ENCODE assay signal across 17 mouse cellular contexts in the genomic region with DNA sequence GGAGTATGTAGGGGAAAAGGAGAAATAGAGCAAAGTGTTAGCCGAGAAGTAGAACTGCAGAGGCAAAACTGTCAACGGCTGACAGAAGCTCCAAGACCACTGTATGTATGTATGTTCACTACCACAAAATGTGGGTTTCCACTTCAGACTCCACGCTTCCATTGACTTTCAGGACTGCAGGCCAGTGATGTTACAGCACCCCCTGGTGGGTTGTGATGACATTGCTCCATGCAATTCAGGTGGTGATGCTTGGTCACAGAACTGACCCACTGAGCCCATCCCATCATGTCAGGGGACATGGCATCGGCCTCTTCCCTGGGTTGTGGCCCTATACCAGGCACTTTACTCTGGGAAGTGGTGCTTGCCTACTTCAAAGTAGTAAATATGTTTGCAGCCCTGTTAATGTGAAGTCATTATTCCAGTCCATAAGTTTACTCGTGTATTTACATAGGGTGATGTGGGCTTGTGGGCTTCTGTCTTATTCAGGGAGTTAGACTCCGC.
DNase-seq lines count a peak whose midpoint lies in the region; ATAC-seq and TF ChIP-seq lines count a peak whose summit lies in the region.
"Had no signal": no experiment of that assay in that cellular context is flagged by ENCODE, and none has a peak within 500 bp of the region (broad histone marks: within the 10 kb centered on the region; RNA-seq: fewer than 3 reads in every experiment).

No protein-coding gene starts in this region.

- peak; percentile 73 for DNase-seq in heart, adult 11 months
- no peak for DNase-seq in heart, postnatal 10 days
- DNase-seq in layer of hippocampus, adult 2 months (ENCODE audit: low spot score in 2 of 2): no peak
- no peak for DNase-seq in layer of hippocampus, postnatal 25 days (ENCODE audit: extremely low spot score in 1 of 2, low spot score in 1 of 2)
- no peak for DNase-seq in retina, embryonic 14.5 days (ENCODE audit: low spot score)
- DNase-seq: adrenal gland, postnatal 36 days; B cell, adult 2 months; cerebellum, adult 9-10 months; embryo, embryonic 11 days; kidney, adult 11 months; lung, postnatal 4 days; right cerebral cortex, adult 18-20 months had no signal

- H3K36me3 ChIP-seq in E14TG2a.4 (ENCODE audit: insufficient read depth, low read length): no peaks in the 10 kb centered on the region
- H3K36me3 ChIP-seq: limb, embryonic 15.5 days; midbrain, embryonic 12.5 days had no signal

- peak; percentile 57 for TF ChIP-seq CTCF in layer of hippocampus, adult 2 months (conservative IDR thresholded peaks at IDR 0.05)
- TF ChIP-seq CTCF in E14TG2a.4 (conservative IDR thresholded peaks at IDR 0.05; ENCODE audit: low read length): 0 out of 2 replicates have a peak, but pooled peaks have one; percentile 3

- no peaks in the 10 kb centered on the region for H3K9me3 ChIP-seq in E14TG2a.4 (ENCODE audit: low read length)
- H3K9me3 ChIP-seq: limb, embryonic 15.5 days; midbrain, embryonic 12.5 days had no signal

- ATAC-seq in common myeloid progenitor, adult 5-6 weeks (replicated peaks; ENCODE audit: low read depth, poor library complexity, severe bottlenecking): peak; percentile 63

- no peak overlapping the region for H3K27ac ChIP-seq in layer of hippocampus, adult 2 months
- H3K27ac ChIP-seq: hindbrain, embryonic 14.5 days; limb, embryonic 15.5 days; midbrain, embryonic 12.5 days had no signal

- no peaks in the 10 kb centered on the region for H3K27me3 ChIP-seq in E14TG2a.4 (ENCODE audit: insufficient read depth, low read length)
- H3K27me3 ChIP-seq: limb, embryonic 15.5 days; midbrain, embryonic 12.5 days had no signal

- intact Hi-C loops in heart, postnatal 10 days (cut with DNase I): no loop called here

- no peak overlapping the region for H3K4me3 ChIP-seq in layer of hippocampus, adult 2 months
- no peak overlapping the region for H3K4me3 ChIP-seq in E14TG2a.4 (replicated peaks; ENCODE audit: low read length)
- H3K4me3 ChIP-seq: limb, embryonic 15.5 days; midbrain, embryonic 12.5 days had no signal

- no peaks in the 10 kb centered on the region for H3K4me1 ChIP-seq in E14TG2a.4 (replicated peaks; ENCODE audit: low read depth, low read length)
- H3K4me1 ChIP-seq: limb, embryonic 15.5 days; midbrain, embryonic 12.5 days had no signal
